Mouse (Mus musculus) stomach, postnatal 0 days (tissue): ENCODE data around the gene Fbxl13. TPM values are rescaled to one million over a fixed set of nuclear protein-coding genes. Genes with fewer than 3 reads are reported as not detected.
"Not testable (repeated sequence)": the region's sequence is repeated elsewhere in the genome, so short reads cannot be mapped to it uniquely, and the experiment has no call there.

ENCODE experiments used
- ATAC-seq: fragments of 200-750 bp; cut with Nextera tagmentation; 2 replicates; pipeline ENCODE4 v1.8.0; 2017; ENCODE audit not compliant: low FRiP score, low TSS enrichment
- DNase-seq: peaks from one replicate; pipeline ENCODE4 v3.0.0-alpha.2; 2016; ENCODE audit warnings: low spot score
- H3K27ac ChIP-seq: fragments of 300-500 bp; sonication (generic); replicated peaks from 2 replicates; pipeline ENCODE4 v1.5.1; 2014; ENCODE audit warnings: mild to moderate bottlenecking, control low read depth
- H3K27me3 ChIP-seq: fragments of 300-500 bp; sonication (generic); 2 replicates; pipeline ENCODE4 v1.6.1; 2014; ENCODE audit warnings: low read length; ENCODE audit not compliant: control insufficient read depth, insufficient read depth
- H3K36me3 ChIP-seq: fragments of 300-500 bp; sonication (generic); 2 replicates; pipeline ENCODE4 v1.6.1; 2014; ENCODE audit warnings: low read length, mixed read lengths; ENCODE audit not compliant: control insufficient read depth, insufficient read depth
- H3K4me1 ChIP-seq: fragments of 300-500 bp; sonication (generic); replicated peaks from 2 replicates; pipeline ENCODE4 v1.6.1; 2014; ENCODE audit warnings: antibody characterized with exemption; ENCODE audit not compliant: control insufficient read depth, insufficient read depth
- H3K4me2 ChIP-seq: fragments of 300-500 bp; sonication (generic); replicated peaks from 2 replicates; pipeline ENCODE4 v1.6.1; 2014; ENCODE audit warnings: low read depth, mild to moderate bottlenecking, control low read depth, moderate library complexity
- H3K4me3 ChIP-seq: fragments of 300-500 bp; sonication (generic); 2 replicates; pipeline ENCODE4 v1.5.1; 2014; ENCODE audit warnings: low read depth, low read length, control low read depth
- H3K9ac ChIP-seq: fragments of 300-500 bp; sonication (generic); 2 replicates; pipeline ENCODE4 v1.6.1; 2014; ENCODE audit warnings: mild to moderate bottlenecking, low read length, control low read depth, mixed read lengths
- H3K9me3 ChIP-seq: fragments of 300-500 bp; sonication (generic); 2 replicates; pipeline ENCODE4 v1.6.1; 2016; ENCODE audit warnings: low read length; ENCODE audit not compliant: control insufficient read depth
- CTCF ChIP-seq: IDR thresholded peaks from 2 replicates; pipeline ENCODE4 v1.5.1; 2016; ENCODE audit warnings: antibody characterized with exemption, low read depth, mild to moderate bottlenecking, moderate library complexity
- EP300 ChIP-seq: optimal IDR thresholded peaks from 2 replicates; pipeline ENCODE3; 2016; ENCODE audit warnings: antibody characterized with exemption
- WGBS: fragments of 180-500 bp; shearing (Covaris S2); extraction: QIAGEN DNeasy Blood & Tissue Kit; methylation state at CpG from one replicate; pipeline ENCODE4 v1.1.7; 2014; 5-methylcytosine and 5-hydroxymethylcytosine counted together
- polyA plus RNA-seq: library from polyadenylated mRNA; unstranded; fragments of >200 nt; fragmentation: Nextera tagmentation; extraction: Ambion mirVana; gene quantifications from 2 replicates; pipeline ENCODE4 v1.2.1, GENCODE M21; 2015

Gene Fbxl13
- polyA plus RNA-seq, 1 experiment from 2014 or later, result 0.28 TPM

DNA sequence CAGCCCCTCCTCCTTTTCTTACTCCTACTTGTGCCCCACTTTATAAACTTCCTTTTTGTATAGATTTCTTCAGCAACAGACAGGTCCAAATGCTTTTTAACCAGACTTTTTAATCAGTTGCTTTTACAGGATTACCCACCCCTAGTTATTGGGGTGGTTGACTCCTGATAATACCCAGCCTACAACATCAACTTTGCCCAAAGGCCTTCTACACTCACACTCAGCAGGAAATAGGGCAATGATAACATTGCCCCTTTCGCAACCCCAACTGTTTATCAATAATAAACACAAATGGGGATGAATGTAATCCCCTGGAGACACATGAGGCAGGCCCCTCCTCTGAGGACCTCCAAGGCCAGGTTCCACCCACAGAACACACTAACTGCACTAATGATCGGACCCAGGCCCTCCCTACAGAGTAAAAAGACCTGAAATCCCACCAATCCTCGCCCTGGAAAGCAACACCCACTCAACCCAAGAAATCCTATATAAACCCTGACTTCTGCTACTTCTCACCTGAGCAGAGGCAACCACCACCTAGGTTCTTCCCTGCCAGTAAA is 28.9 kb downstream of the Fbxl13 start:
- Histone ChIP-seq H3K9ac (no peak overlapping the region), H3K36me3 (no peaks in the 10 kb centered on the region), H3K27ac (no peak overlapping the region), H3K4me3 (no peak overlapping the region), H3K27me3 (no peaks in the 10 kb centered on the region), H3K4me2 (no peak overlapping the region), H3K4me1 (no peaks in the 10 kb centered on the region), H3K9me3 (no peaks in the 10 kb centered on the region)
- no peak for ATAC-seq
- TF ChIP-seq EP300 (no peak), CTCF (no peak)
- DNase-seq, result no peak
- WGBS, result 78% methylated on average over 3 of the region's 3 CpGs

DNA sequence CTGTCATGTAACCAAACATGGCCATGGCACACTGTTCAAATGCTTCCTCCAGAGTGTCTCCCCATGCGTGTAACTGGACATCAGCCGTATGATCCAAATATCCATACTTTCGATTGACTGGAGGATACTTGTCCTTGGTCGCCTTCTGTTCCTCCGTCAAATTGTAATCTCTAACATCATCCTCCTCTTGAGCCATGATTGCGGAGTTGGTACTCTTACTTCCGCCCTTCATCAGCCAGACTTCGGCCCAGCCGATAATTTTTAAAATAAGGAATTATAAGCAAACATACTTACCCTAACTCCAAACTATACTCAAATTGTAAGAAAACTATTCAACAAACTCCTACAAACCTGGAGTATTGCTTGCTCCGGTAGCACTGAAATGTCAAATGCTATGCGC is 31.1 kb downstream of the Fbxl13 start:
- not testable (repeated sequence) for DNase-seq, H3K4me1 ChIP-seq, H3K9ac ChIP-seq, H3K9me3 ChIP-seq, H3K4me2 ChIP-seq, H3K36me3 ChIP-seq, H3K27me3 ChIP-seq, H3K27ac ChIP-seq, ATAC-seq, H3K4me3 ChIP-seq
- 97% methylated on average over 11 of the region's 11 CpGs for WGBS

DNA sequence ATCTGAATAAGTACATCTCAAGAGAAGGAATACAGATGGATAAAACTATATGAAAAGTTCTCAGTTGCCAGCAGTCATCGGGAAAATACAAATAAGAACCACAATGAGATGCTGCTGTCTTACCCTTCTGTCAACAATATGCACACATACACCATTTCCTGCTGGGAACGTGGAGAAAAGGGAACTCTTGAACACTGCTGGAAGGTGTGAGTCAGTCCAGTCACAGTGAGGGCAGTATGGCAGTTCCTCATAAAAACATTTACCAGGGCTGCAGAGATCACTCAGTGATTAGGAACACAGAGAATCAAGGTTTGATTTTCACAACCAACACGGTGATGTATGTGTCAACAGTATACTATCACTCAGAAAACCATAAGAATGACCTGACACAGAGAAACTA is 34.4 kb downstream of the Fbxl13 start:
- H3K4me2 ChIP-seq, result no peak overlapping the region
- H3K4me1 ChIP-seq, result no peaks in the 10 kb centered on the region
- H3K27me3 ChIP-seq, result no peaks in the 10 kb centered on the region
- no peak overlapping the region for H3K4me3 ChIP-seq
- no peaks in the 10 kb centered on the region for H3K36me3 ChIP-seq
- no peak for ATAC-seq
- TF ChIP-seq EP300, result no peak
- no peak overlapping the region for H3K9ac ChIP-seq
- 57% methylated on average over 3 of the region's 3 CpGs for WGBS
- H3K9me3 ChIP-seq, result no peaks in the 10 kb centered on the region
- DNase-seq, result no peak
- no peak overlapping the region for H3K27ac ChIP-seq

DNA sequence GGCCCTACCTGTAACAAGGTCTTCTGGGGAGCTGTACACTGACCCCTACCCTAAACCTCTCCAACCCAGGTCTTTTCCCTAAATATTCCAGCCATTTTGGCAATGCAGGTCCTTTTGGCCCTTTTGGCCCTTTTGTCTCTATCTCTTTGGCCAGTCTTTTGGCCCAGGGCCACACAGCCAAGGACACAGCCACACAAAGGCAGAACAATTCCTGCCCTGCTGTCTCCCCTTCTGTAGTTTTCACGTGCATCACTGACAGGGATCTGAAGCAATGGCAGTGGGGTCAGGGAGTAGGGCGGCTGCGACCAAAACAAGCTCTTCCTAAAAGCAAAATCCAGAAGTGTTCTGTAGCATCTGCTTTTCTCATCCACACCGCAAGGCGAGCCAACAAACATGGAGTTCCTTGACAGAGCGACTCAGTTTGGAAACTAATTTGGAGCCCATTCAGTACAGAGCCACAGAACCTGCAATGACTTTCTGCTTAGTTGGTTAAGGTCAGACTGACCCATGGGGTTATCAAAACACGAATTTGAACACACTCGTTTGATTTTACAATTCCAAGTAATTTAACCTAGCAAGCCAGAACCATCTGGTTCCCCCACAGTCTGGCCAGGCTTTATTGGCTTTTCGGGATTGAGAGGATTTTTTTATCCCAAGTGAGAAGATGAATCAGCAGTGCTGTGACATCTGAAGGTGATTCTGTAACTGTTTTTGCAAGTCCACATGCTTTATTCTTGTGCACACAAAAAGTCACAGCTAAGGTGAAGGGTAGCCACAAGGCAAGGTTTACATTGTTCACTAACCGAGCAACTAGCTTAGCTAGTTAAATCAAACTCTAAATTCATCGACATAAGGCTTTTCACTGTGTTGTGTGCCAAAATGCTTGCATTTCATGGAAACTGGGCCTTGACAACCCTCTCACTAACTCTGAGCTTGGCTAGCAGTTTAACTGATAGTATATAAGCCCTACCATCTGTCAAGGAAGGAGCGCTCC is 36.8 kb downstream of the Fbxl13 start:
- H3K4me3 ChIP-seq, result no peak overlapping the region
- TF ChIP-seq CTCF (no peak), EP300 (no peak)
- no peaks in the 10 kb centered on the region for H3K36me3 ChIP-seq
- no peaks in the 10 kb centered on the region for H3K9me3 ChIP-seq
- H3K4me2 ChIP-seq, result no peak overlapping the region
- no peaks in the 10 kb centered on the region for H3K4me1 ChIP-seq
- no peak for DNase-seq
- H3K27me3 ChIP-seq, result no peaks in the 10 kb centered on the region
- H3K27ac ChIP-seq, result no peak overlapping the region
- H3K9ac ChIP-seq, result no peak overlapping the region
- no peak for ATAC-seq
- WGBS, result 68% methylated on average over 12 of the region's 12 CpGs

DNA sequence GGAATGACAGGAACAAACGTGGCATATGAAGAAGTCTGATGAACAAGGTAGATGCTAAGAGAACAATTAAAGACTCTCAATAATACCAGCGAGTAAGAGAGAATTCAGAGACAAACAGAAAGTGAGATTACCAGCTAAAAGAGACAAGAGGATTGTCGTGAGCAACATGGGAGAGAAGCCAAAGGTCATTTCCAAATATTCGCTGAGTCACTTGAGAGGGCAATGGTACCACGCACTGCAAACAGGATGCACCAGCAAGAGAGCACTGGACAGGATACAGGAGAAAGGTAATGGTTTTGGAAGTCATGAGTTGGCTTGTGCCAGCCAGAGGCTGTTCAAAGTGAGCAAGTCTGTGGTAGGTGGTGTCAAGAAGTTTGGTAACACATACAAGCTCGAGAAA is 39.5 kb downstream of the Fbxl13 start:
- Histone ChIP-seq H3K36me3 (no peaks in the 10 kb centered on the region), H3K9ac (no peak overlapping the region), H3K4me1 (no peaks in the 10 kb centered on the region), H3K27me3 (no peaks in the 10 kb centered on the region), H3K9me3 (no peaks in the 10 kb centered on the region), H3K4me2 (no peak overlapping the region), H3K4me3 (no peak overlapping the region), H3K27ac (no peak overlapping the region)
- ATAC-seq (no peak), DNase-seq (no peak)
- TF ChIP-seq EP300, result no peak
- no peak for TF ChIP-seq CTCF
- 62% methylated on average over 6 of the region's 6 CpGs for WGBS

DNA sequence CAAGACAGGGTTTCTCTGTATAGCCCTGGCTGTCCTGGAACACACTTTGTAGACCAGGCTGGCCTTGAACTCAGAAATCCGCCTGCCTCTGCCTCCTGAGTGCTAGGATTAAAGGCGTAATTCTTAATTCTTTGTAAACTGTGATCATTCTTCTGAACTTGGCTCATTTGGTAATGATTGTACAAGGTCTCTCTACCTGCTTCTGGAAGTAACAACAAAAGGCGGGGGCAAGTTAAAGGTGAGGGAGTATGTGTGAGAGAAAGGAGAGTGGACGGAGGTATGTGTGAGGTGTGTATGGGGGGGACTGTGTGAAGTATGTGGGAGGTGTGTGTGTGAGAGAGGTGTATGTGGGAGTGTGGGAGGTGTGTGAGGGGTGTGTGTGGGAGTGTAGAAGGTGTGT is 45.5 kb downstream of the Fbxl13 start:
- 91% methylated on average over 4 of the region's 4 CpGs for WGBS
- no peaks in the 10 kb centered on the region for H3K4me1 ChIP-seq
- no peak overlapping the region for H3K4me2 ChIP-seq
- DNase-seq (no peak), ATAC-seq (no peak)
- H3K36me3 ChIP-seq, result no peaks in the 10 kb centered on the region
- TF ChIP-seq EP300 (no peak), CTCF (no peak)
- H3K9me3 ChIP-seq, result no peaks in the 10 kb centered on the region
- H3K27me3 ChIP-seq, result no peaks in the 10 kb centered on the region
- no peak overlapping the region for H3K4me3 ChIP-seq
- no peak overlapping the region for H3K27ac ChIP-seq
- no peak overlapping the region for H3K9ac ChIP-seq

DNA sequence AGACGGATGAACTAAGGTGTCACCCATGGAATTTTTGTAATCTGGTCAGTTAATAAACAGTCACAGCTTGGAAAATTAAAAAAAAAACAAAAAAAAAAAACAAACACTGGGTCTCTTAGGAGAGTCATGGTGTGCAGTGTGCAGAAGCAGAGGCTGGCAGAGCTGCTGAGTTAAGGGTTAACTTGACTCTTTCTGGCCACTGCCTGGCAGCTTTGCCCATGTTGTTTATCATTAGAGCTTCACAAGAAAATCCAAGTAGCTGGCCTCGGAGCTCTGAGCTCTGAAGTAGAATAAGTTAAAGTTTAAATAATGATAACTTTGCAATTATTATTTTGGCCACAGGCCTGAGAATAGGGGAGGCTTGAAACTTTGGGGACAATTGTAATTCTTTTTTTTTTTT is 45.9 kb downstream of the Fbxl13 start:
- H3K36me3 ChIP-seq, H3K9me3 ChIP-seq, H3K27ac ChIP-seq, H3K4me3 ChIP-seq, DNase-seq, H3K4me1 ChIP-seq, H3K27me3 ChIP-seq, ATAC-seq, H3K9ac ChIP-seq, H3K4me2 ChIP-seq: not testable (repeated sequence)
- WGBS, result 54% methylated on average over 2 of the region's 2 CpGs
